Mouse (Mus musculus): ENCODE data around the gene Nr1d2. TPM values are rescaled to one million over a fixed set of nuclear protein-coding genes. Genes with fewer than 3 reads are reported as not detected.
"Not testable (repeated sequence)": the region's sequence is repeated elsewhere in the genome, so short reads cannot be mapped to it uniquely, and the experiment has no call there.

The Nr1d2 gene
- total RNA-seq, 4 experiments from 2014 or later: 68.8 to 111 (median 99.4) TPM

GRCm38 (mm10) chr14:18233076-18233475 is 5.9 kb downstream of the Nr1d2 start:
- DNase-seq (ENCODE audit: low spot score): no peak

GRCm38 (mm10) chr14:18231866-18232265 is 7.1 kb downstream of the Nr1d2 start:
- DNase-seq (ENCODE audit: low spot score): not testable (repeated sequence)

- not testable (repeated sequence) for DNase-seq (ENCODE audit: low spot score)
Observed at GRCm38 (mm10) chr14:18229751-18230150, 9.2 kb downstream of the Nr1d2 start.

GRCm38 (mm10) chr14:18226181-18226580 is 12.7 kb downstream of the Nr1d2 start:
- not testable (repeated sequence) for DNase-seq (ENCODE audit: low spot score)

GRCm38 (mm10) chr14:18225431-18225830 is 13.5 kb downstream of the Nr1d2 start:
- not testable (repeated sequence) for DNase-seq (ENCODE audit: low spot score)

GRCm38 (mm10) chr14:18221977-18222376 is 16.9 kb downstream of the Nr1d2 start:
- DNase-seq (ENCODE audit: low spot score): no peak

- DNase-seq (ENCODE audit: low spot score): no peak
Observed at GRCm38 (mm10) chr14:18217158-18217557, 21.8 kb downstream of the Nr1d2 start.

- no peak for DNase-seq (ENCODE audit: low spot score)
Observed at GRCm38 (mm10) chr14:18216428-18216827, 22.5 kb downstream of the Nr1d2 start.

GRCm38 (mm10) chr14:18210795-18211194 is 28.1 kb downstream of the Nr1d2 start:
- no peak for DNase-seq (ENCODE audit: low spot score)

- not testable (repeated sequence) for DNase-seq (ENCODE audit: low spot score)
Observed at GRCm38 (mm10) chr14:18204315-18204714, 34.6 kb downstream of the Nr1d2 start.

- DNase-seq (ENCODE audit: low spot score): no peak
Observed at GRCm38 (mm10) chr14:18201413-18201812, 37.5 kb downstream of the Nr1d2 start.

- peak; percentile 31 for DNase-seq (ENCODE audit: low spot score)
Observed at GRCm38 (mm10) chr14:18186883-18187417, 52.0 kb downstream of the Nr1d2 start.

GRCm38 (mm10) chr14:18177531-18177930 is 61.4 kb downstream of the Nr1d2 start:
- not testable (repeated sequence) for DNase-seq (ENCODE audit: low spot score)

- no peak for DNase-seq (ENCODE audit: low spot score)
Observed at GRCm38 (mm10) chr14:18167597-18167996, 71.3 kb downstream of the Nr1d2 start.

- peak; percentile 35 for DNase-seq (ENCODE audit: low spot score)
Observed at GRCm38 (mm10) chr14:18167041-18167440, 71.9 kb downstream of the Nr1d2 start.

Small RNAs within 50 kb of the gene (microRNA-seq; reads per million reads assigned to microRNA genes)
- not detected for gene Gm44469

Other genes starting within 250 kb of the Nr1d2 start
- gene Nkiras1, start 32.0 kb upstream of the Nr1d2 start, total RNA-seq (2022): 10 to 100 TPM; 31.4 to 43.7 (median 36.6) TPM
- 100 to 1,000 TPM; 507 to 588 (median 548) TPM for gene Rpl15, start 32.3 kb upstream of the Nr1d2 start, total RNA-seq (2022)
- gene Ube2e1, start 92.7 kb upstream of the Nr1d2 start, total RNA-seq (2022): 10 to 100 TPM; 37.6 to 46.9 (median 40.8) TPM